Mouse (Mus musculus): ENCODE data around the gene Mtnr1b.
"Not testable (repeated sequence)": the region's sequence is repeated elsewhere in the genome, so short reads cannot be mapped to it uniquely, and the experiment has no call there.

Mtnr1b gene

GRCm38 (mm10) chr9:15874506-15875160 is at the start of gene Mtnr1b:
Gene Mtnr1b (minus strand): TSS chr9:15874556.
- DNase-seq (ENCODE audit: low read depth in 1 of 2, low spot score in 2 of 2), result no peak

DNA sequence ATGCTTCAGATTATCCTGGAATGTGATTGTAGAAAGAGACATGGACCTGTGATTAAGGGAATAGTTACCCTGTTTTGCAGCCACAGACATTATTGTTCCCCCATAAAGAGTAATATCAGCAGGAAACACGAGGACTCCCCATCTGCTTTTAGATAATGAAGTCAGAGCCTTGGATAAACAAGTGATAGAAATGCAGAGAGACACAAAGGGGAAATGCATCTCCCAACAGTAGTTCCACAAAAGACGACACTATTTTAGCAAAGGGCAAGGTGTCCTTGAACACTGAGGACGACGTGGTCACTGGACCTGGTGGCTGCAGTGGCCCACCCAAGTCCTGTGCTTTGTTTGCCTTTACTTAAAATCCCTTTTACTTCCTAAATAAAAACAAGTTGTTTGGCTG is 45.9 kb upstream of the Mtnr1b start:
- no peak for DNase-seq (ENCODE audit: low read depth in 1 of 2, low spot score in 2 of 2)

DNA sequence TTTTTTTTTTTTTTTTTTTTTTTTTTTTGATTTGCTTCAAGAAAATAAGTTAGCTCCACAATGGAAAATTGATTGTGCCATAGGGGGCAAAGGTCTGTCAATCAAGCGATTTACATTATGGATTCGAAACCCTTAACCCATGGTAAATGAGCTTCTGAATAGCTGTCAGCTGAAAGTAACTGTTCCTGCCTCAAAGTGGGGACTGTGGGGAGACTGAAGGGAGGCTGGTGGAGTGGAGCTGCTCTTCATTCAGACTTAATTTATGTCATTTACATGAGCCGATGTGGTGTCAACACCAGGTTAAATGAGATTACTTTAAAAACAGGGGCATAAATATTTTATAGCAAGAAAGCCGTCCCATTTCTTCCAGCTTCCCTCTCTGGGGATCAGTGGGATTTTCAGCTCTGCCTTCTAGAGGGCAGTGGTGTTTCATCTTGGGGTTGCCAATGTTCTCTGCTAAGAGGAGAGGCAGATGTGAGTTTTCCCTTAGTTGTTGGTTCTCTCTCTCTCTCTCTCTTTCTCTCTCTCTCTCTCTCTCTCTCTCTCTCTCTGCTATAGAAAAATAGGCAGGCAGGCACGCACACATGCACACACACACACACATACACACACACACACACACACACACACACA is 45.1 kb upstream of the Mtnr1b start:
- DNase-seq (ENCODE audit: low read depth in 1 of 2, low spot score in 2 of 2), result no peak

- no peak for DNase-seq (ENCODE audit: low read depth in 1 of 2, low spot score in 2 of 2)
These were observed 42.2 kb upstream of the Mtnr1b start for GRCm38 (mm10) chr9:15916600-15916999.

DNA sequence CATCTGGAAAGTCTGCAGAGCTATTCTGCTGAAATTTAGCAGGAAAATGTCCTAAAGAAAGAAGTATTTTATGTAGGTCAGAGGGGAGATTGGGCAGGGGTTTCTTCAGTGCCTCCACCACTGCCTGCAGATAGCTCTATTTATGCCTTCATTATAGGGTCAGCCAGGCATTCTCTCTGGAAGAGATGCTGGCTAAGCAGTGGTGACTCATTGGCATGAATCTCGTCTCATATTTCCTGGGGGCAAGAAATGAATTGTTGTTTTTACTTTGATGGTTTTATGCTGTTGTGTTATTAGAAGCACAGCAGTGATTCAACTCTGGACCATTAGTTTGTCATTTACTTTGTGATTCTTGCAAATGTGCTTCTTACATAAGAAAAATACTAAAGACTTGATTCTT is 38.4 kb upstream of the Mtnr1b start:
- DNase-seq (ENCODE audit: low read depth in 1 of 2, low spot score in 2 of 2), result no peak

GRCm38 (mm10) chr9:15909397-15910113 is 35.2 kb upstream of the Mtnr1b start:
- no peak for DNase-seq (ENCODE audit: low read depth in 1 of 2, low spot score in 2 of 2)

DNA sequence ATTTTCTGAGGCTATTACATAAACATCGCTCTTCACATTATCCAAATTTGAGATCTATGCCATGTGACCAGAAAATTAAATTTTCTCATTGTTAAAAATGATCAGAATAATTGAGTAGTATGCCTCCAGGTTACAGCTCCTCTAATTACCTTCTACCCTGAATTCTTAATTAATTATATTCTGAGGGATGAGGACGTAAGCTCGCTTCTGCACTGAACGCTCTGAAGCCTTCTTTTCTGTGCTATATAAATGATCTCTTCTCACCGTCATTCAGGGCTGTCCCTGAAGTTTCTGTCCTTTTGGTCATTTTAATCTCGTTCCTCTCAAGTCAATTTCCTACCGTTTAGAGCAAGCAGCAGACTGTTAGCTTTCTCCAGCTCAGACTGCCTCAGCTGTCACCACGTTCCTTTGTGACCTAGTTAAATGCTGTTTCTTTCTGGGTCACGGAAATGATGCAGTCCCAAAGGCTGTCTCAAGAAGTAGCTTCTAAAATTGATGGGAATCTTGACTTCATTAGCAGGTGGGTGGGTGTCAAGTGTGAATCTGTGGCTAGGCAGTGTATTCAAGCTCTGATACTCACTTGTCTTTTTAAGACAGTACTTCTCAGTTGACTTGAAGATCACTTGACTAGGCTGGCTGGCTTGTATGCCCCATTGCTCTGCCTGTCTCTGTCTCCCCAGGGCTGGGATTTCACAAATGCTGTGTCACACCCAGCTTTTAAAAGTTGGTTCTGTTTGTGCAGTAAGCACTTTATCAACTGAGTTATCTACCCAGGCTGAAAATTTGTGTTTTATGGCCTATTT is 29.8 kb upstream of the Mtnr1b start:
- DNase-seq (ENCODE audit: low read depth in 1 of 2, low spot score in 2 of 2), result no peak

- no peak for DNase-seq (ENCODE audit: low read depth in 1 of 2, low spot score in 2 of 2)
These were observed 23.8 kb upstream of the Mtnr1b start for GRCm38 (mm10) chr9:15898112-15898511.

- DNase-seq (ENCODE audit: low read depth in 1 of 2, low spot score in 2 of 2), result no peak
These were observed 12.4 kb upstream of the Mtnr1b start for GRCm38 (mm10) chr9:15886756-15887155.

- no peak for DNase-seq (ENCODE audit: low read depth in 1 of 2, low spot score in 2 of 2)
These were observed 6.4 kb upstream of the Mtnr1b start for GRCm38 (mm10) chr9:15880754-15881153.

DNA sequence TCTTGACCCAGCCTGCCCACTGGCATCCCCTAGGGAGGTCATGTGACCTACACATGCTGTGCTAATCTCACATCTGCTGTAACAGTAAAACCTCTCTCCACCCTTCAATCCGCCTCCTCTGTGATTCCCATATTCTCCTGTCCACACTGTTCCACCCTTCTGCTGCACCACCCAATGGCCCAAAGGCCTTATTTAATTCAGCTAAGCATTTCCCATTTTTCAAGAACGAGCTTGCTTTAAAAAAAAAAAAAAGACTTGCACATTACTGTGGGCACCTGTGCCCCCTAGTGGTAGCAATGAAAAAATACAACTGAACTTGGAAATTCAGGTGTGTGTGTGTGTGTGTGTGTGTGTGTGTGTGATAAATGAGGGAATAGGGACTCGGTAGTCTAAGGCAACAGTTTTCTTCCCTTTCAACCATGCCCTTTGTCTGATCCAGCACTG is 5.8 kb upstream of the Mtnr1b start:
- DNase-seq (ENCODE audit: low read depth in 1 of 2, low spot score in 2 of 2), result no peak

GRCm38 (mm10) chr9:15870013-15870412 is 4.3 kb downstream of the Mtnr1b start:
- DNase-seq (ENCODE audit: low read depth in 1 of 2, low spot score in 2 of 2), result no peak

DNA sequence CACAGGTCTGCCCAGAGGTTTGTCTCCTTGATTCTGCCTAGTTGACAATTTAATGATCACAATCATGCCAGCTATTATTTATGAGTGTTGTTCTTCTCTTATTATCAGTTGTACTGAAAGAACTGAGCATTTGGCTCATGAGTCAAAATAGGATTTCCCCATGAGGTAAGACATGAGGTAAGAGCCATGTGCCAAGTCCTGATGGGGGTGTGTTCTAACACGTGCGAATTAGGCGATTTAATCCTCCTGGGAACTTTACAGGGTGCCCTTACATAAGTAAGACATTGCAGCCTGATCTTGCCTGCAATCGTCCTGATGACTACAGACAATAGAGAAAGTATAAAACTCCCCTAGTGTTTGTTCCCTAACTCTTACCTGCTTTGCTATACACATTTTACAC is 4.9 kb downstream of the Mtnr1b start:
- no peak for DNase-seq (ENCODE audit: low read depth in 1 of 2, low spot score in 2 of 2)

- DNase-seq (ENCODE audit: low read depth in 1 of 2, low spot score in 2 of 2), result no peak
These were observed 7.9 kb downstream of the Mtnr1b start for GRCm38 (mm10) chr9:15866280-15867072.

DNA sequence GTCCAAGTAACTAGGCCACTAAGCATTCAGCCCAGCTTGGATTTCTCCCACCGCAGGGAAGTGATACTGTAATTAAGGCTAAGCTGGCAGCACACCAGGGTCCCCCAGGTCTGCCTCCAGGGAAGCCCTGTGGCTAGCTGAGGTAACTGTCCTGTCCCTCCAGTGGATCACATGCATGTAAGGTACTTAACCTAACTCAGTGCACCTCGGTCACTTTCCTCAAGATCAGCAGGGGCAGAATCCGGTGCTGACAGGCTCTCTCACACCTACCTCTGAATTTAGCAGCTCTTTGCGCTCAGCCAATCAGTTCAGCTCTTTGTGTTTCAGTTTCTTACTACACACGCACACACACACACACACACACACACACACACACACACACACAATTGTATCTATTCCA is 13.0 kb downstream of the Mtnr1b start:
- no peak for DNase-seq (ENCODE audit: low read depth in 1 of 2, low spot score in 2 of 2)

- no peak for DNase-seq (ENCODE audit: low read depth in 1 of 2, low spot score in 2 of 2)
These were observed 23.6 kb downstream of the Mtnr1b start for GRCm38 (mm10) chr9:15850749-15851148.

GRCm38 (mm10) chr9:15845390-15845789 is 29.0 kb downstream of the Mtnr1b start:
- DNase-seq (ENCODE audit: low read depth in 1 of 2, low spot score in 2 of 2), result no peak

DNA sequence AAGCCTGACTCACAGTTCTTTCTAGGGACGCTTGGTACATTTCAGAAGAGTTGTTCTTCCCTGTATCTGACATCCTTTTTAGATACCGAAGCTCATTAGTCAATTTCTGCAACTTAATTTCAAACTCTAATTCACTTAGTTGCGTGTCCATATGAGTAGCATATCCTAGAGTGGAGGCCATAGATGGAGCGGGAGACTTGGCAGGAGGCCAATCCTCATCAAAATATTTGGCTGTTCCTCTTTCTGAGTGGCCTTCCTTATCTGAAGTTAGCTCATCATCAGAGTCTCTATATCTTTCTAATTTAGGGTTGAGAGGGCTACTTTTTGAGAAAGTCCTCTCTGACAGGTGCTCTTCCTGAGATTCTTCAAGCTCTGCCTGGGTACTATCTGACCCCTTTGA is 29.4 kb downstream of the Mtnr1b start:
- not testable (repeated sequence) for DNase-seq (ENCODE audit: low read depth in 1 of 2, low spot score in 2 of 2)

GRCm38 (mm10) chr9:15813002-15813911 is 61.1 kb downstream of the Mtnr1b start:
- no peak for DNase-seq (ENCODE audit: low read depth in 1 of 2, low spot score in 2 of 2)

GRCm38 (mm10) chr9:15804296-15804695 is 70.1 kb downstream of the Mtnr1b start:
- DNase-seq (ENCODE audit: low read depth in 1 of 2, low spot score in 2 of 2), result no peak

All from monocyte, adult 2 months (primary cell).